Mouse (Mus musculus) cerebellum, adult 18-20 months (tissue): ENCODE measurements around the gene Slc12a1.

Experiments
- DNase-seq, 2 experiments: peaks; one replicate each; pipeline ENCODE4 v3.0.0; 2021

Slc12a1 gene

GRCm38 (mm10) chr2:125259230-125260120 lies 107.2 kb downstream of the Slc12a1 start:
- DNase-seq: peak; percentile 14 to 25

GRCm38 (mm10) chr2:125260326-125260725 lies 108.0 kb downstream of the Slc12a1 start:
- no peak for DNase-seq

- DNase-seq: no peak
Observed at GRCm38 (mm10) chr2:125263056-125263455, 110.8 kb downstream of the Slc12a1 start.

- no peak for DNase-seq
Observed at GRCm38 (mm10) chr2:125263753-125264152, 111.4 kb downstream of the Slc12a1 start.

GRCm38 (mm10) chr2:125268876-125269275 lies 116.6 kb downstream of the Slc12a1 start:
- no peak for DNase-seq

- no peak for DNase-seq
Observed at GRCm38 (mm10) chr2:125275617-125276016, 123.3 kb downstream of the Slc12a1 start.

- DNase-seq: no peak
Observed at GRCm38 (mm10) chr2:125276692-125277091, 124.4 kb downstream of the Slc12a1 start.

GRCm38 (mm10) chr2:125278474-125278873 lies 126.2 kb downstream of the Slc12a1 start:
- DNase-seq: no peak
